Mouse (Mus musculus): Measurements from ENCODE around the gene Cntnap1.
"Not testable (repeated sequence)": the region's sequence is repeated elsewhere in the genome, so short reads cannot be mapped to it uniquely, and the experiment has no call there.

The Cntnap1 gene

DNA sequence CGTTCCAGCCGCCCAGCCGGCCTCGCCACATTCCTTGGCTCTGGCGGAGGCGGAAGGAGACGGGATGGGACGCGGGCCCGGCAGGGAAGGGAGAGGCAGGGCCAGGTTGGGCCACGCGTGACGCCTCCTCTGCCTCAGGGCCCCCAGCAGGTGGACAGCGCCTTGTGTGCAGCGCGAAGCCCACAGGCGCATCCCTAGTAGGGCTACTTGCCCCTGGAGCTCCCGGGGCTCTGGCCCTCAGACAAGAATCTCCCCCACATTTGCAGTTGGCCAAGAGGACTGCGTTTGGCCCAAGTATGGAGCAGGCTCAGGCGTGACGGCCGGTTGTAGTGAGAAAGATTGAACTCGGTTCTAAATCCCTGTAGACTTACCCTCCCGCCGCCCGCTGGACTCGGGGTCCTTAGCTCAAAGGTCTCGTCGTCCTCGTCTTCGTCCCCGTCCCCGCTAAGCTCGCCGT, at the start of gene Cntnap1:
Gene Cntnap1 (plus strand): TSS at position 170 of the 457 bp plus-strand sequence.
- no peak for DNase-seq

- DNase-seq, result no peak
Observed at GRCm38 (mm10) chr11:101120545-101121188, 49.7 kb upstream of the Cntnap1 start.

- not testable (repeated sequence) for DNase-seq
Observed at GRCm38 (mm10) chr11:101124494-101124893, 45.8 kb upstream of the Cntnap1 start.

GRCm38 (mm10) chr11:101125008-101125407, 45.3 kb upstream of the Cntnap1 start:
- not testable (repeated sequence) for DNase-seq

DNA sequence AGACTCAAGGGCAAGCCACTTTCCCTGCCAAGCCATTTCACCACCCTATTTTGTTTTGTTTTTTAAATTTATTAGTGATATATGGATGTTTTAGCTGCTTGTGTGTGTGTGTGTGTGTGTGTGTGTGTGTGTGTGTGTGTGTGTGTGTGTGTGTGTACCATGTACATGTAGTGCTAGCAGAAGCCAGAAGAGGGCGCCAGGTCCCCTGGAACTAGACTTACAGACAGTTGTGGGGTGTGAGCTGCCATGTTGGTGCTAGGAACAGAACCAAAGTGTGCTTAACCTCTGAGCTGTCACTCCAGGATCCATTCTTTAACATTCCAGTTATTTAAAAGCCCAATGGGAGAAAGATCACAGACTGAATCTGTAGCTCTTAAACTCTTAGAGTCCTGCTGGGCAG, 43.2 kb upstream of the Cntnap1 start:
- no peak for DNase-seq

GRCm38 (mm10) chr11:101128996-101129577, 41.2 kb upstream of the Cntnap1 start:
- no peak for DNase-seq

GRCm38 (mm10) chr11:101130056-101130756, 40.1 kb upstream of the Cntnap1 start:
- no peak for DNase-seq

GRCm38 (mm10) chr11:101131187-101131586, 39.1 kb upstream of the Cntnap1 start:
- peak; percentile 50 for DNase-seq

GRCm38 (mm10) chr11:101131701-101132100, 38.6 kb upstream of the Cntnap1 start:
- DNase-seq, result no peak

DNA sequence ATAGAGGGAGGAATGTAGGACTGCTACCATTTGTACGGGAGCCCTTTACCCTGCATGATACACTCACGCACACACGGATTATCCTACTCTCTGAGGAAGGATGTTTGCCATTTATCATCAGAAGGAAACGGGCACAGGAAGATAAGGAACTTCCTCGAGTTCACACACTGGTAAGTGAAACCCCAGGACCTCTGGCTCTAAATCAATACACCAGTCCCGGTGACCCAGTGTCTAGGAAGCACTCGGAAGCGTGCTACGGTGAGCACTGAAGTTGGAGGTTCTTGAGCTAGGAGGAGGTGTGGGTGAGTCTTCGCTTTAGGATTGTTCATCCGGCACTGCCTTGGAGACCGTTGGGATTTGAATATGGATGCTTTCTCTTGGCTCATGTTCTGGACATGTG, 37.3 kb upstream of the Cntnap1 start:
- no peak for DNase-seq

GRCm38 (mm10) chr11:101134217-101134865, 36.0 kb upstream of the Cntnap1 start:
- peak; percentile 39 for DNase-seq

DNA sequence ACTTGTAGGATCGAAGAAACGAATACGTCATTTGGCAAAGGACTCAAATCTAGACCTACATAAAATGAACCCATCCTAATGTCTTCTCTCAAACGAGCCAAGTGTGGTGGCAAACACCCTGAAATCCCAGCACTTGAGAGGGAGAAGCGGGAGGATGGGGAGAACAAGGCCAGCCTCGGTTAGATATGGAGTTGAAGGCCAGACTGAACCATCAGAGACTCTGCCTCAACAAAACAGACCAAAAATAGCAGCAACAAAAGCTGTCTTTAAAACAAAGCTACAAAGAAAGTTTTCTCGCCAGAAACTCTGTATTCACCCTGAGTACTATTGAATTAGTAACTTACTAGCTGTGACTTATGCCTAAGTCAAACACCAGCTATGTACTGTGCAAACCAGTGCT, 33.3 kb upstream of the Cntnap1 start:
- no peak for DNase-seq

DNA sequence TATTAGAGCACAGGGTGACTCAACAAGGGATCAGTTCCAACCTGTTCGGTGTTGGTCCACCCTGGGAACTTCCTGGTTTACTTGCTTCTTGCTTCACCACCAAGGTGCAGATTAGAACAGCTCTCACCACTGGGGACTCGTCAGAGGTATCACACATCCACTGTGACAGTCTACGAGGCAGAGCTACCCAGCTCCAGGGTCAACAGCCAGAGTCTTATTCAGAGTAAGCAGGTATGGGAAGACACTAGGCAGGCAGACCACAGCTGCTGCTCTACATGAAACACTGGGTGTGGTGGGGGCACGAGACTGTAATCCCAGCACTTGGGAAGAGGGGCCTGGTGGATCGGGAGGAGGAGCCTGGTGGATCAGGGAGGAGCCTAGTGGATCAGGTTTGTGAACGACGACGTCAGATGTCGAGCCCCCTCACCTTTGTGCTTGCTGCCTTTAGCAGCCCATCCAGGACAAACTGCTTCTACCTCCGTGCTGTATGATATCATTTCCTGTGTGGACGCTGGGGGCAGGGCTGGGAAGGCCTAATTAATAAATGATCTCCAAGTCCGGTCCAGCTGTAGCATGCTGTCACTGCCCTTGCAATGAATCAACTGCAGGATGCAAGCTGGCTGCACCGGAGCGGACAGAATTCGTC, 31.7 kb upstream of the Cntnap1 start:
- no peak for DNase-seq

- no peak for DNase-seq
Observed at GRCm38 (mm10) chr11:101140164-101140819, 30.0 kb upstream of the Cntnap1 start.

GRCm38 (mm10) chr11:101141088-101141487, 29.2 kb upstream of the Cntnap1 start:
- no peak for DNase-seq

GRCm38 (mm10) chr11:101142215-101142967, 27.9 kb upstream of the Cntnap1 start:
- no peak for DNase-seq

DNA sequence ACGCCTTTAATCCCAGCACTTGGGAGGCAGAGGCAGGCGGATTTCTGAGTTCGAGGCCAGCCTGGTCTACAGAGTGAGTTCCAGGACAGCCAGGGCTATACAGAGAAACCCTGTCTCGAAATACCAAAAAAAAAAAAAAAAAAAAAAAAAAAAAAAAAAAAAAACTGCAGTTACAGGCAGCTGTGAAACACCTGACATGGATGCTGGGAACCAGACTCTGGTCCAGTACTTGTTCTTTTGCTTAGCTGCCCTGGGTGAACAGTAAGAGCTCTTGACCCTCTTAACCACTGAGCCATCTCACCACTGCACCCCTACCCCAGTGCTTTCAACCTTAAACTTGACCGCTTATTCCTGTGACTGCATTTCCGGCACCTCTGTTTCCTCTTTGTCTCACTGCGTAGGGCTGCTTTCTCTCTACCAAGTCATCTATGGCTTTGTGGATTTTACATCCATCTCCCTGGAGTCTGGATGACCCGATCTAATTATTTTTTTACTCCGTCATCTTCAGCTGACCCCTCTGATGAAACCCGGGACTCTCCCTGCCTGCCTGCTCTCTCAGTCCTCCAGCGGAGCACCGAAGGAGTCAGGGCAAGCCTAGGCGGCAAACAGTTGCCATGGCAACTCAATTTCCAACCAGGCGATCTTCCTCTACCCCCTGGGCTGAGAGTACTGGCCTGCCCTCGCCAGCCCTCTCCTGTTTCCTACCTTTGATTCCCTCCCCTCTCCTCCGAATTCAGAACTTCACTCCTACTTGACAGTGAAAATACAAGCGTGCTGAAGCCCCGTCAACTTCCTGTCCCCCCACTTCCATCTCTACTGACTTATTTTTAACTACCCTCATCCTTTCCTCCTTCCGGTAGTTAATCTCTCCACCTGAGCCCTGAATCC, 26.7 kb upstream of the Cntnap1 start:
- peak; percentile 53 for DNase-seq

GRCm38 (mm10) chr11:101146377-101146776, 23.9 kb upstream of the Cntnap1 start:
- DNase-seq, result no peak

GRCm38 (mm10) chr11:101148751-101149150, 21.6 kb upstream of the Cntnap1 start:
- no peak for DNase-seq
